Mouse (Mus musculus): ENCODE measurements at regions not wholly inside any gene's neighbourhood (a gene's known extent, or its start where the extent isn't known, plus 50 kb on each side); places are given as distances from the start of the nearest gene placed in this dataset.

DNA sequence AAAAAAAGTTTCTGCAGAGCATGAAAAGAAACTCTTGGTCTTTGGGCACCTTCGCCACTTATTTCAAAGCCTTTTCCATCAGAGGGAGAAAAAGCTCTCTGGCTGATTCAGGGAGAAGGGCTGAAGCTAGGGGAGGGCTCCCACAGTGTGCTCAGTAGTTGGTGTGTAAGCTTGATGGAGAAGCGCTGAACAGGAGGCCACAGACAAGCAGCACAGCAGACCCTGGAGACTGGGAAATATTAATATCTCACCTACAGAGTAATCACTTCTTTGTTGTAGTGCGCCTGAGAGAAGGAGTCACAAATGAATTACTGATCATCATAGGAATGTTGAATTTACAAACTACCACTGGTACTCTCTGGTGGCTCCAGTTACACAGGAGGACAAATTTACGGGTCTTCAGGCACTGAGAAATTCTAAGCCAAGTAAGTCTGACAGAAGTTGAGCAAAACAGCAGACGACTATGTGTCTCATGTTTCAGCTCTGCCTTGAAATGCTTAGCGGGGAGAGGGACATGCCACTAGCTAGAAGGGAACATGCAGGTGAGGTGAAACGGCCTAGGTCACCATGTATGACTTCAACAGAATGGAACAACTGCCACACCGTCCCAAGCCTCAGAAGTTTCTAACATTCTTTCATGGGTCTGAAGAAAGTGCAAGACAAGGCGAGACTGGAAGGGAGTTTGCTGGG is 350.9 kb upstream of the Map3k7 start:
- Histone ChIP-seq H3K27me3 (no peaks in the 10 kb centered on the region), H3K4me1 (replicated peaks) (peaks cover 25% of the 10 kb centered on the region), H3K36me3 (no peaks in the 10 kb centered on the region), H3K4me3 (no peak overlapping the region), H3K9ac (no peak overlapping the region), H3K27ac (peak overlapping the region; percentile 59), H3K9me3 (no peaks in the 10 kb centered on the region), H3K4me2 (peak overlapping the region; percentile 21; the same call in 1 of the 2 replicates)
- ATAC-seq (ENCODE audit: low FRiP score), result peak; percentile 57; the same call in 1 of the 2 replicates
- WGBS, result 59% methylated on average over 9 of the region's 9 CpGs

GRCm38 (mm10) chr4:31617572-31617971 is 346.3 kb upstream of the Map3k7 start:
- peaks cover 25% of the 10 kb centered on the region for H3K4me1 ChIP-seq (replicated peaks)
- H3K27ac ChIP-seq, result peak overlapping the region; percentile 19; the same call in 1 of the 2 replicates
- H3K36me3 ChIP-seq, result no peaks in the 10 kb centered on the region
- 52% methylated on average over 7 of the region's 7 CpGs for WGBS
- no peaks in the 10 kb centered on the region for H3K9me3 ChIP-seq
- ATAC-seq (ENCODE audit: low FRiP score), result no peak
- H3K4me3 ChIP-seq, result no peak overlapping the region
- H3K9ac ChIP-seq, result no peak overlapping the region
- no peaks in the 10 kb centered on the region for H3K27me3 ChIP-seq
- H3K4me2 ChIP-seq, result no peak overlapping the region

GRCm38 (mm10) chr4:31618026-31618425 is 345.9 kb upstream of the Map3k7 start:
- peak overlapping the region; percentile 19; the same call in 1 of the 2 replicates for H3K27ac ChIP-seq
- H3K4me2 ChIP-seq, result no peak overlapping the region
- 51% methylated on average over 4 of the region's 4 CpGs for WGBS
- H3K27me3 ChIP-seq, result no peaks in the 10 kb centered on the region
- no peak overlapping the region for H3K9ac ChIP-seq
- no peak for ATAC-seq (ENCODE audit: low FRiP score)
- no peak overlapping the region for H3K4me3 ChIP-seq
- peaks cover 21% of the 10 kb centered on the region for H3K4me1 ChIP-seq (replicated peaks)
- H3K9me3 ChIP-seq, result no peaks in the 10 kb centered on the region
- no peaks in the 10 kb centered on the region for H3K36me3 ChIP-seq

DNA sequence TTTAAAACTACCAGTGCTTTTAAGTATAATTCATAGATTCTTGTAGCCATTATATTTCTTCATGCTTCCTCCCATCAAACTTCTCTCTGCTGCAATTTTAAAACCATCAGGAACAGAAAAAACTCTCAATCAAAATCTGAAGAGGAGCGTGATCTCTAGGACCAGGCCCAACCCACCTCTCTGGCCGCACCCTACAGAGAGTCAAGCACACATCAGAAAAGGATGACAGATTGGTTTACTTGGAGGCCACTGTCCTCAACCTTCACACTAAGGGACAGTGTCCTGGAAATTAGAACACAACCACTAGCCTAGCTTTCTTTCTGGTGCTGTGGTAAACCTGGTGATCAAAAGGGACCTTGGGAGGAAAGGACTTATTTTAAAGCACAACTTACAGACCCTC is 342.7 kb upstream of the Map3k7 start:
- no peak overlapping the region for H3K27ac ChIP-seq
- ATAC-seq (ENCODE audit: low FRiP score), result no peak

DNA sequence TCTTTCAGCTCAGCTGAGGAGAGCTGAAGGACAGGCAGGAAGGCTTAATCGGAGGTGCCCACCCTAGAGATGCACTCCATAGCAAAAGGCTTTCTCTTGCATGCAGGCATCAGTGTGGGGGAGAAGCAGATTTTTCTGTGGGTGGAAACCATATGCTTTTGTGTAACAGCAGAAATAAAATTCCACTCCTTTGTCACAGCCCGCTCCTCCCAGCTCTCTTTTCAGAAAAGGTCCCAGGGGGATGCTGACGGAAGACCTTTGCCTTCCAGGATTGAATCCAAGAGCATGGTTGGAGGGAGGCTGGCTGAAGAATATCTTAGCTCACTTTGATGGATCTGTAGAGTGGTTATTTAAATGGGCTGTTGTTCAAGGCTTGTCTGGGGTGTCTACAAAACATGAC is 336.8 kb upstream of the Map3k7 start:
- H3K4me1 ChIP-seq (replicated peaks), result peaks cover 4% of the 10 kb centered on the region; the same call in 1 of the 2 replicates
- no peaks in the 10 kb centered on the region for H3K9me3 ChIP-seq
- no peaks in the 10 kb centered on the region for H3K36me3 ChIP-seq
- H3K4me2 ChIP-seq, result no peak overlapping the region
- WGBS, result 25% methylated on average over 3 of the region's 3 CpGs
- no peak for ATAC-seq (ENCODE audit: low FRiP score)
- no peak overlapping the region for H3K9ac ChIP-seq
- H3K4me3 ChIP-seq, result no peak overlapping the region
- H3K27me3 ChIP-seq, result no peaks in the 10 kb centered on the region
- H3K27ac ChIP-seq, result no peak overlapping the region

More for the DNA sequence above, 342.7 kb upstream of the Map3k7 start:
- Histone ChIP-seq H3K9ac (no peak overlapping the region), H3K36me3 (no peaks in the 10 kb centered on the region), H3K9me3 (no peaks in the 10 kb centered on the region), H3K27me3 (no peaks in the 10 kb centered on the region), H3K4me1 (replicated peaks) (peaks cover 13% of the 10 kb centered on the region), H3K4me2 (no peak overlapping the region), H3K4me3 (no peak overlapping the region)
- 91% methylated on average over 2 of the region's 2 CpGs for WGBS

DNA sequence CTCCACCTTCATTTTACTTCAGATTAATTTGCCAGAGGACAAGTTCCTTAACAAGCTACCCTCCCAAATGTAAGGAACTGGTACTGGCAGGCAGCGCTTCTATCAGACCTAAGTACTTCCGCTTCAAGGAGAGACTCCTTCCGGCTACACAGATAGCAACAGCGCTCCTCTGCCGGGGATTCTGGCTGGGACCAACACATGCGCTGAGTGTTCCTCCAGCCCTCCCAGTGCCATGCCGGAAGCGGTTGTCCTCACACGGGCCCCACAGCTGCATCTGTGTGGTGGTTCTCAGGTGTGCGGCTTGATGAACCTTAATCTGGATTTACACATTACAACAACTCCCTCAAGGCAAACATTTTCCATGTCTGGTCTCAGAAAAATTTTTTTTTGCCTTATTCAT is 336.1 kb upstream of the Map3k7 start:
- no peak for ATAC-seq (ENCODE audit: low FRiP score)
- Histone ChIP-seq H3K27ac (no peak overlapping the region), H3K4me3 (no peak overlapping the region), H3K9ac (no peak overlapping the region), H3K4me2 (no peak overlapping the region), H3K4me1 (replicated peaks) (peaks cover 4% of the 10 kb centered on the region; the same call in 1 of the 2 replicates), H3K36me3 (no peaks in the 10 kb centered on the region), H3K9me3 (no peaks in the 10 kb centered on the region), H3K27me3 (no peaks in the 10 kb centered on the region)
- 90% methylated on average over 10 of the region's 10 CpGs for WGBS

- Histone ChIP-seq H3K27me3 (no peaks in the 10 kb centered on the region), H3K4me2 (no peak overlapping the region), H3K27ac (no peak overlapping the region), H3K9ac (no peak overlapping the region), H3K36me3 (no peaks in the 10 kb centered on the region), H3K4me3 (no peak overlapping the region), H3K4me1 (replicated peaks) (peaks cover 10% of the 10 kb centered on the region), H3K9me3 (no peaks in the 10 kb centered on the region)
- WGBS, result 94% methylated on average over 6 of the region's 6 CpGs
- no peak for ATAC-seq (ENCODE audit: low FRiP score)
Measured at GRCm38 (mm10) chr4:31638564-31638963, 325.3 kb upstream of the Map3k7 start.

DNA sequence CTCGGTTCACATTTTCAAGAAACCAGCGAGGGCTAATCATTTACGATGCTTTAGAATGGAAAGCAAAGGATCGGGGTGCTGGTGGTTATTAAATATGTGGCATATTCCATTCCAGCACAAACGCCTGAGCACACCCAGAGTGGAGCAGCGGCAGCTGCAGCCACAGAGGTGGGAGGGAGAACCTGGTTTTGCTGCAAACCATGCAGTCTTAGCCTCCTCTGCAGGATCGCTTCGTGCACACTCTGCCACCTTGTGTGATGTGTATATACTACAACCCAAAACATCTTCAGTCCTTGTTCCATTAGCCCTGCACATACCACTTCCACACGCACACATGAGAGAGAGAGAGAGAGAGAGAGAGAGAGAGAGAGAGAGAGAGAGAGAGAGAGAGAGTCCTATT is 321.7 kb upstream of the Map3k7 start:
- H3K4me3 ChIP-seq, result no peak overlapping the region
- no peaks in the 10 kb centered on the region for H3K27me3 ChIP-seq
- peaks cover 10% of the 10 kb centered on the region for H3K4me1 ChIP-seq (replicated peaks)
- H3K27ac ChIP-seq, result peak overlapping the region; percentile 40; the same call in 1 of the 2 replicates
- 47% methylated on average over 9 of the region's 9 CpGs for WGBS
- H3K9ac ChIP-seq, result no peak overlapping the region
- no peaks in the 10 kb centered on the region for H3K9me3 ChIP-seq
- H3K36me3 ChIP-seq, result no peaks in the 10 kb centered on the region
- H3K4me2 ChIP-seq, result peak overlapping the region; percentile 6; the same call in 1 of the 2 replicates
- peak; percentile 94 for ATAC-seq (ENCODE audit: low FRiP score)

- Histone ChIP-seq H3K9me3 (no peaks in the 10 kb centered on the region), H3K9ac (no peak overlapping the region), H3K27ac (peak overlapping the region; percentile 40), H3K27me3 (no peaks in the 10 kb centered on the region), H3K4me1 (replicated peaks) (peaks cover 10% of the 10 kb centered on the region), H3K36me3 (no peaks in the 10 kb centered on the region), H3K4me3 (no peak overlapping the region), H3K4me2 (peak overlapping the region; percentile 6; the same call in 1 of the 2 replicates)
- peak; percentile 71 for ATAC-seq (ENCODE audit: low FRiP score)
- 52% methylated on average over 10 of the region's 10 CpGs for WGBS
Measured at GRCm38 (mm10) chr4:31642593-31643290, 321.2 kb upstream of the Map3k7 start.

DNA sequence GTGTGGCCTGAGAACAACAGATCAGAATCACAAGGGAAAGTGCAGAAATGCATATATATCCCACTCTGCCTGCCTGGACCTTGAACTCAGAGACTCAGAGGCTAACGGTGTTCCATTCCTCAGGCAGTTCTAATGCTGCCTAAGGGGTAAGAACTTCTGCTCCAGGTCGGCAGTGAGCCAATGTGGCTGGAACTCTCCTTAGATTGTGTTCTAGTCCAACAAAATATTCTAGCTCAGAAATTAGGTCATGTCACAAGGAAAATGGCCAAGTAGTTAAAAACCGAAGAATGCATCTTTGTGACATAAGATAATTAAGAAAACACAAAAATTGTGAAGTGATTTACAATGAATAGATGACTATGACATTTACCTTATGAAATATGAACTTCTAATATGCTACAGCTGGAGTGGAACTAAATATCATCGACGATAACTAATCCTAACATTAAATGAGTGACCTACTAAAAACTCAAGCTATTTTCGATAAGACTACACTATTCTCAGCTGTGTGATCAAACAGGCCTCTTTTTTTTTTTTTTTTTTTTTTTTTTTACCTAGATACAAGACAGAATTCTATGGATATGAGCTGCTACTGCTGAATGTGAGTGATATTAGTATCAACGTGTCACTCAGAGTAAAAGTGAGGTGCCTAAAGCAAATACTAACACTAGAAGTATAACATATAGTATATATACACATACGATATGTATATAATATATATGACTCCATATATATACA is 315.1 kb upstream of the Map3k7 start:
- Histone ChIP-seq H3K36me3 (no peaks in the 10 kb centered on the region), H3K4me1 (replicated peaks) (no peaks in the 10 kb centered on the region), H3K9me3 (no peaks in the 10 kb centered on the region), H3K4me2 (no peak overlapping the region), H3K9ac (no peak overlapping the region), H3K27ac (no peak overlapping the region), H3K27me3 (no peaks in the 10 kb centered on the region), H3K4me3 (no peak overlapping the region)
- WGBS, result 91% methylated on average over 8 of the region's 8 CpGs
- ATAC-seq (ENCODE audit: low FRiP score), result no peak

GRCm38 (mm10) chr4:31655364-31656106 is 308.4 kb upstream of the Map3k7 start:
- whole genome bisulfite sequencing, result 75% methylated on average over 11 of the region's 11 CpGs
- Histone ChIP-seq H3K9me3 (no peaks in the 10 kb centered on the region), H3K27ac (no peak overlapping the region), H3K4me1 (replicated peaks) (no peaks in the 10 kb centered on the region), H3K9ac (no peak overlapping the region), H3K36me3 (no peaks in the 10 kb centered on the region), H3K4me2 (no peak overlapping the region), H3K27me3 (no peaks in the 10 kb centered on the region), H3K4me3 (no peak overlapping the region)
- ATAC-seq (ENCODE audit: low FRiP score), result no peak

DNA sequence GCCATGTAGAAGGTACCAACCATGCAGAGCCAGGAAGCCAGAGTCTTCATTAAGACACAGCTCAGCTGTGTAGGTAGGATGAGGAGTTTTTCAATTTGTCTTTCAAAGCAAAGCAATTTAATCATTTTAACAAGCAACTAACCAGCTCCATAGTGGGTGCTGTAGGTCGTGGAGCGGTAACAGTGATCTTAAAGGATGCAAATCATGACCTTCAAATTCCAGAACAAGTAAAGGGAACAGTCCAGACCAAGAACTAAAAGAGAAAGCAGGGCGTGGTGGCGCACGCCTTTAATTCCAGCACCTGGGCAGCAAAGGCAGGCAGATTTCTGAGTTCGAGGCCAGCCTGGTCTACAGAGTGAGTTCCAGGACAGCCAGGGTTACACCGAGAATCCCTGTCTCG is 307.8 kb upstream of the Map3k7 start:
- H3K9ac ChIP-seq, result no peak overlapping the region
- no peaks in the 10 kb centered on the region for H3K4me1 ChIP-seq (replicated peaks)
- 89% methylated on average over 8 of the region's 8 CpGs for WGBS
- no peak overlapping the region for H3K27ac ChIP-seq
- H3K4me3 ChIP-seq, result no peak overlapping the region
- no peak for ATAC-seq (ENCODE audit: low FRiP score)
- no peaks in the 10 kb centered on the region for H3K27me3 ChIP-seq
- no peaks in the 10 kb centered on the region for H3K36me3 ChIP-seq
- H3K4me2 ChIP-seq, result no peak overlapping the region
- H3K9me3 ChIP-seq, result no peaks in the 10 kb centered on the region

All from hindbrain, embryonic 13.5 days (tissue).